Mouse (Mus musculus) E14TG2a.4 (cell line): ENCODE measurements around the gene Trpv5.

Source experiments
- CTCF ChIP-seq: conservative IDR thresholded peaks from 2 replicates; pipeline ENCODE4 v1.5.1; 2014; ENCODE audit warnings: low read length
- NANOG ChIP-seq: IDR thresholded peaks from 2 replicates; pipeline ENCODE4 v1.6.1; 2014; ENCODE audit warnings: borderline replicate concordance, low read length, mixed read lengths
- POU5F1 ChIP-seq: IDR thresholded peaks from 2 replicates; pipeline ENCODE4 v1.6.1; 2014; ENCODE audit warnings: low read length, borderline replicate concordance

DNA sequence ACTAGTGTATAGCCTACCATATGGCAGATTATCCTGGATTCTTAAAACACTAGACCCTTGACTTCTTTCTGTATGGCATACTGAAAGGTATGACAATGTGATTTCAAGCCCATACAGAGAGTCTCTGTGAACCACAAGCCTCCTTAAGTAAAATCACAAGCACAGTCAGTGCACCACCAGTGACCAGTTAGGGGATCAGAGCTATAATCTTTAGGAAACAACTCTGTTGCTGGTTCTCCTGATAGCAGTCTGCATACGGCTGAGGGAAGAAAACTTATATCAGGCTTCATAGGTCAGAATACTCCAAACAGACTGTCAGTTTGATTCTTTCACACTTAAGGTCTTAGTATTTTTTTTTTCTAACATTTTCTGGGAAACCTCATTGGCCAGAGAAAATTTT is 22.1 kb downstream of the Trpv5 start:
- TF ChIP-seq CTCF, result no peak
- no peak for TF ChIP-seq NANOG
- no peak for TF ChIP-seq POU5F1
